Mouse (Mus musculus): ENCODE measurements around the gene Ralgapb. TPM values are rescaled to one million over a fixed set of nuclear protein-coding genes. Genes with fewer than 3 reads are reported as not detected.

The Ralgapb gene
- total RNA-seq, 1 experiment, result 23.0 TPM

DNA sequence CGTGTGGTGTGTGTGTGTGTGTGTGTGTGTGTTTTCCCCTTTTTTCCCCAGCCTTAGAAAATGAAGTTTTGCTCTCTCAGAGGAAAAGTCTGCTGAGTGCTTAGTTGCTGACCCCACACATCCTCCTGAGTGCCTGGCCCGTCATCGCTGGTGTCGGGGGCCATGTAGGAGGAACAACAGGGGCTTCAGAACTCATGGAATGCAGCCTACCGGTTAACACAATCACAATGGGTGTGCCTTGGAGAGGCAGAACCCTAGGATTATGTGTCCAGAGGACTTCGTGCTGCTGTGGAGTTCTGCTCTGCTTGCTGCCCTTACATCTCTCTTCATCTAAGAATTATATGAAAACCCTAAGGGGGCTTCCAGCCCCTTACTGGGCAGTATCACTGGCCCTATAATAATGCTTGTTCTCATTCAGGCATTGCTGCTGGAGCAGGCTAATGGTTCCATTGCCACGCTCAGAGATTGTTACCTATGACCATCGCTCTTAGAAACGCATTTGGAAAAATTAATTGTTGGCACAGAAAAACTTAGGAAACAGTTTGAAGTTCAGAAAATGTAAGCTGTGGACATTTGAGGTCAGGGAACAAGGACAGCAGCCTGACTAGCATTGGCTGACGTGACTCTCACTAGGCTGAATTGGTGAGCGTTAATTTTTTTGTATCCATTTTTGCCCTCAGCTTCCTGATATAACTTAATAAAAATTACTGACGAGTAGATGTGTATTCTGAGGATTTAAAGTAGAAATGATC, 44.4 kb upstream of the Ralgapb start:
- DNase-seq (ENCODE audit: low read depth, low spot score), result no peak
- H3K27ac ChIP-seq (ENCODE audit: insufficient read depth, low read depth, low read length, poor library complexity, severe bottlenecking), result no peak overlapping the region
- no peak overlapping the region for H3K9ac ChIP-seq (ENCODE audit: insufficient read depth, low read depth, low read length, poor library complexity, severe bottlenecking)
- TF ChIP-seq HCFC1 (IDR thresholded peaks at IDR 0.05; ENCODE audit: borderline replicate concordance, insufficient read depth, low read length) (no peak), MAFK (IDR thresholded peaks at IDR 0.05; ENCODE audit: insufficient read depth, low read depth, low read length) (no peak), CHD2 (IDR thresholded peaks at IDR 0.05; ENCODE audit: low read depth, low read length) (no peak), ZC3H11A (IDR thresholded peaks at IDR 0.05; ENCODE audit: borderline replicate concordance, low read depth, low read length) (no peak), ZNF384 (IDR thresholded peaks at IDR 0.05; ENCODE audit: low read depth, low read length) (no peak)
- peaks cover 7% of the 10 kb centered on the region for H3K36me3 ChIP-seq (ENCODE audit: control insufficient read depth, insufficient read depth, low read length, poor library complexity, severe bottlenecking)
- no peak overlapping the region for H3K4me3 ChIP-seq (ENCODE audit: insufficient read depth in 1 of 2, low read depth in 1 of 2, low read length in 2 of 2, poor library complexity in 1 of 2, severe bottlenecking in 1 of 2)
- no peaks in the 10 kb centered on the region for H3K9me3 ChIP-seq (ENCODE audit: control insufficient read depth, insufficient read depth, low read depth, low read length)
- H3K4me1 ChIP-seq (ENCODE audit: control insufficient read depth in 2 of 2, insufficient read depth in 2 of 2, low read length in 2 of 2, poor library complexity in 1 of 2), result peaks cover 0 to under 1% of the 10 kb centered on the region in 2 experiments; a peak in 1 of 4 replicates
- in situ Hi-C loops (cut with MboI; ENCODE audit: low sequenced_read_pairs in 2 of 2, unreplicated experiment in 2 of 2), result no loop called here

DNA sequence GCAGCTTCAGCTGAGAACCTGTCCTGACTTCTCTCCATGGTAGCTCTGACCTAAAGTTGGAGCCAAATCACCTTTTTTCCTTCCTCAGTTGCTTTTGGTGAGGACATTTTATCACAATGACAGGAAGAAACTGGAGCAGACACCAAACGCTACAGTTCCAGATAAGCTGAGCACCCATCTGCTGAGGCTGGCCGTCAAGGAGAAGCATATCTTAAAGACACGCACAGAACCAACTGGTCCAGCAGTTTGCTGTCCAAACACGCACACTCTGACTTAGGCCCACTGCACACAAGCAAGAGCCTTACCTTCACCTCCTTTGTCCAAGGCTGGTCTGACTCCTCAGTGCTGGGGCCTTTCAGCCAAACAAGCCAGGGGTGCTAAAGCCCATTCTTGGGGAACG, 42.0 kb upstream of the Ralgapb start:
- no peaks in the 10 kb centered on the region for H3K9me3 ChIP-seq (ENCODE audit: control insufficient read depth, insufficient read depth, low read depth, low read length)
- peaks cover 0 to 4% of the 10 kb centered on the region in 2 experiments; a peak in 1 of 4 replicates for H3K4me1 ChIP-seq (ENCODE audit: control insufficient read depth in 2 of 2, insufficient read depth in 2 of 2, low read length in 2 of 2, poor library complexity in 1 of 2)
- H3K4me3 ChIP-seq (ENCODE audit: insufficient read depth in 1 of 2, low read depth in 1 of 2, low read length in 2 of 2, poor library complexity in 1 of 2, severe bottlenecking in 1 of 2), result no peak overlapping the region
- no peak overlapping the region for H3K27ac ChIP-seq (ENCODE audit: insufficient read depth, low read depth, low read length, poor library complexity, severe bottlenecking)
- TF ChIP-seq HCFC1 (IDR thresholded peaks at IDR 0.05; ENCODE audit: borderline replicate concordance, insufficient read depth, low read length), result no peak
- no peak for TF ChIP-seq CHD2 (IDR thresholded peaks at IDR 0.05; ENCODE audit: low read depth, low read length)
- TF ChIP-seq ZNF384 (IDR thresholded peaks at IDR 0.05; ENCODE audit: low read depth, low read length), result no peak
- no peak for TF ChIP-seq MAFK (IDR thresholded peaks at IDR 0.05; ENCODE audit: insufficient read depth, low read depth, low read length)
- no peak for TF ChIP-seq ZC3H11A (IDR thresholded peaks at IDR 0.05; ENCODE audit: borderline replicate concordance, low read depth, low read length)
- in situ Hi-C loops (cut with MboI; ENCODE audit: low sequenced_read_pairs in 2 of 2, unreplicated experiment in 2 of 2), result no loop called here
- H3K36me3 ChIP-seq (ENCODE audit: control insufficient read depth, insufficient read depth, low read length, poor library complexity, severe bottlenecking), result no peaks in the 10 kb centered on the region
- no peak for DNase-seq (ENCODE audit: low read depth, low spot score)
- no peak overlapping the region for H3K9ac ChIP-seq (ENCODE audit: insufficient read depth, low read depth, low read length, poor library complexity, severe bottlenecking)

DNA sequence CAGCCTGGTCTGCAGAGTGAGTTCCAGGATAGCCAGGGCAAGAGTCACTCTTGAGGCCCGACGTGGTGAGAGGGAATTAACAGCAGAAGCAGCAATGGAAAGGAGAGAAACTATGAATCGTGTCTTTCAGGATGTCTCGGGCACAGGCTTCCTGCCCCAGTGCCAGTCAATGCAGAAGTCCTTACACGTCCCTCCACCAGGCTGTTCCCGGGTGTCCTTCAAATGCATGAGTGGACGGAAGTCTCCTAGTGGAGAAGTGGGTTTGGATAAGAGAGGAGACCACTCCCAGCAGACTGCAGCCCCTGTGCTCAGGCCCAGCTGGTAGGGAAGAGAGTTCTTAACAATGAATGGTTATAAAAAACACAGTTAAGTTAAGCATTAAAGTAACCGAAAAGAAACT, 41.3 kb upstream of the Ralgapb start:
- TF ChIP-seq CHD2 (IDR thresholded peaks at IDR 0.05; ENCODE audit: low read depth, low read length), result no peak
- H3K36me3 ChIP-seq (ENCODE audit: control insufficient read depth, insufficient read depth, low read length, poor library complexity, severe bottlenecking), result no peaks in the 10 kb centered on the region

DNA sequence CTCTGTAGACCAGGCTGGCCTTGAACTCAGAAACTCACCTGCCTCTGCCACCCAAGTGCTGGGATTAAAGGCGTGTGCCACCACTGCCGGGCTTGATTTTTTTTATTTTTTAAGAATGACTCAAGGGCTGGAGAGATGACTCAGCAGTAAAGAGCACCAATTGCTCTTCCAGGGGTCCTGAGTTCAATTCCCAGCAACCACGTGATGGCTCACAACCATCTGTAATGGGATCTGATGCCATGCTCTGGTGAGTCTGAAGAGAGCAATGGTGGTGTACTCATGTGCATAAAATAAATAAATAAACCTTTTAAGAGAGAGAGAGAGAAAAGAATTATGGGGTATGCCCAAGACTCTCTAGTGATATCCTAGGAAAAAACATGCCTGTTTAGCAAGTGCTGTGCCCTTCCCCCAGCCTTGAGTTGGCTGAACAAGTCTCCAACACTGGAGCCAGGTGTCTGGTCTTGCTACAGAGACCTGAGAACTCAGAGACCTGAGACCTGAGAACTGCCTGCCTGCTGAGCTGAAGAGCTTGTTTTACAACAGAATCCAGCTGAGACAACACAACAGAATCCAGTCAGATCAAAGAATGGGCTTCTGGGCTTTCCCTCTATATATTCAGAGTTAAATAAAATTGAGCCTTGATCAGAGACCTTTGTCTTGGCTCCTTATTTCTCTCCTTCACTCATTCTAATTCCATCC, 40.0 kb upstream of the Ralgapb start:
- TF ChIP-seq MAFK (IDR thresholded peaks at IDR 0.05; ENCODE audit: insufficient read depth, low read depth, low read length) (peak; percentile 46; the same call in 1 of the 2 replicates), CHD2 (IDR thresholded peaks at IDR 0.05; ENCODE audit: low read depth, low read length) (no peak)
- H3K9me3 ChIP-seq (ENCODE audit: control insufficient read depth, insufficient read depth, low read depth, low read length), result no peaks in the 10 kb centered on the region
- in situ Hi-C loops (cut with MboI; ENCODE audit: low sequenced_read_pairs in 2 of 2, unreplicated experiment in 2 of 2), result no loop called here
- no peak for DNase-seq (ENCODE audit: low read depth, low spot score)
- no peaks in the 10 kb centered on the region for H3K36me3 ChIP-seq (ENCODE audit: control insufficient read depth, insufficient read depth, low read length, poor library complexity, severe bottlenecking)
- no peak overlapping the region for H3K4me3 ChIP-seq (ENCODE audit: insufficient read depth in 1 of 2, low read depth in 1 of 2, low read length in 2 of 2, poor library complexity in 1 of 2, severe bottlenecking in 1 of 2)
- peaks cover 0 to 4% of the 10 kb centered on the region in 2 experiments; a peak in 1 of 4 replicates for H3K4me1 ChIP-seq (ENCODE audit: control insufficient read depth in 2 of 2, insufficient read depth in 2 of 2, low read length in 2 of 2, poor library complexity in 1 of 2)
- H3K27ac ChIP-seq (ENCODE audit: insufficient read depth, low read depth, low read length, poor library complexity, severe bottlenecking), result peak overlapping the region; percentile 62; the same call in 1 of the 2 replicates
- H3K9ac ChIP-seq (ENCODE audit: insufficient read depth, low read depth, low read length, poor library complexity, severe bottlenecking), result no peak overlapping the region

More for the DNA sequence above, 41.3 kb upstream of the Ralgapb start:
- no peak overlapping the region for H3K27ac ChIP-seq (ENCODE audit: insufficient read depth, low read depth, low read length, poor library complexity, severe bottlenecking)
- no peak for DNase-seq (ENCODE audit: low read depth, low spot score)
- no peaks in the 10 kb centered on the region for H3K9me3 ChIP-seq (ENCODE audit: control insufficient read depth, insufficient read depth, low read depth, low read length)
- H3K4me1 ChIP-seq (ENCODE audit: control insufficient read depth in 2 of 2, insufficient read depth in 2 of 2, low read length in 2 of 2, poor library complexity in 1 of 2), result peaks cover 0 to 4% of the 10 kb centered on the region in 2 experiments; a peak in 1 of 4 replicates
- no peak overlapping the region for H3K4me3 ChIP-seq (ENCODE audit: insufficient read depth in 1 of 2, low read depth in 1 of 2, low read length in 2 of 2, poor library complexity in 1 of 2, severe bottlenecking in 1 of 2)
- H3K9ac ChIP-seq (ENCODE audit: insufficient read depth, low read depth, low read length, poor library complexity, severe bottlenecking), result no peak overlapping the region
- in situ Hi-C loops (cut with MboI; ENCODE audit: low sequenced_read_pairs in 2 of 2, unreplicated experiment in 2 of 2), result no loop called here
